Mouse (Mus musculus): ENCODE results near the gene Yaf2. TPM values are rescaled to one million over a fixed set of nuclear protein-coding genes. Genes with fewer than 3 reads are reported as not detected.
A peak's percentile ranks its signal among the peaks of the same experiment; 100 is the strongest.

Gene Yaf2
- total RNA-seq, 2 experiments from 2014 or later, result 89.2 to 94.4 TPM

DNA sequence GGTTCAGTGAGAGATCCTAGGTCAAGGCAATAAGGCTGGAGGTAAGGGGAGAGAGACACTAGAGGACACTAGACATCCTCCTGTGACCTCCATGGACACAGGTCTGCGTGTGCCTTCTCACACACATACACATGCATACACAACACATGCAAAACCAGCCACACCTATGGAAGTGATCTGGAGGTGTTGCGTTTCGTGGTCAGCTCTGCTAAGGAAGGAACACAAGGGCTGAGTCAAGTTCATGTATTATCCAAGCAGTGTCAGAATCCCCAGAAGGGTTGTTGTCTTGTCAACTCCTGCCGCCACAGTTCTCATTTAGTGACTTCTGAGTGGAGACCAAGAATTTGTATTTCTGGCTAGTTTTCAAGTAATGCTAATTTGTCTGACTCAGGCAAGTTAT lies 48.4 kb downstream of the Yaf2 start:
- DNase-seq (ENCODE audit: low spot score in 2 of 2), result no peak

- no peak for DNase-seq (ENCODE audit: low spot score in 2 of 2)
Observed at GRCm38 (mm10) chr15:93287628-93288027, 49.1 kb downstream of the Yaf2 start.

GRCm38 (mm10) chr15:93285244-93285643 lies 51.5 kb downstream of the Yaf2 start:
- no peak for DNase-seq (ENCODE audit: low spot score in 2 of 2)

- no peak for DNase-seq (ENCODE audit: low spot score in 2 of 2)
Observed at GRCm38 (mm10) chr15:93284326-93284725, 52.4 kb downstream of the Yaf2 start.

- peak in 1 of 2 experiments; percentile 28 for DNase-seq (ENCODE audit: low spot score in 2 of 2)
Observed at GRCm38 (mm10) chr15:93283349-93283748, 53.4 kb downstream of the Yaf2 start.

GRCm38 (mm10) chr15:93276276-93276675 lies 60.5 kb downstream of the Yaf2 start:
- DNase-seq (ENCODE audit: low spot score in 2 of 2), result no peak

- DNase-seq (ENCODE audit: low spot score in 2 of 2), result no peak
Observed at GRCm38 (mm10) chr15:93275623-93276022, 61.1 kb downstream of the Yaf2 start.

DNA sequence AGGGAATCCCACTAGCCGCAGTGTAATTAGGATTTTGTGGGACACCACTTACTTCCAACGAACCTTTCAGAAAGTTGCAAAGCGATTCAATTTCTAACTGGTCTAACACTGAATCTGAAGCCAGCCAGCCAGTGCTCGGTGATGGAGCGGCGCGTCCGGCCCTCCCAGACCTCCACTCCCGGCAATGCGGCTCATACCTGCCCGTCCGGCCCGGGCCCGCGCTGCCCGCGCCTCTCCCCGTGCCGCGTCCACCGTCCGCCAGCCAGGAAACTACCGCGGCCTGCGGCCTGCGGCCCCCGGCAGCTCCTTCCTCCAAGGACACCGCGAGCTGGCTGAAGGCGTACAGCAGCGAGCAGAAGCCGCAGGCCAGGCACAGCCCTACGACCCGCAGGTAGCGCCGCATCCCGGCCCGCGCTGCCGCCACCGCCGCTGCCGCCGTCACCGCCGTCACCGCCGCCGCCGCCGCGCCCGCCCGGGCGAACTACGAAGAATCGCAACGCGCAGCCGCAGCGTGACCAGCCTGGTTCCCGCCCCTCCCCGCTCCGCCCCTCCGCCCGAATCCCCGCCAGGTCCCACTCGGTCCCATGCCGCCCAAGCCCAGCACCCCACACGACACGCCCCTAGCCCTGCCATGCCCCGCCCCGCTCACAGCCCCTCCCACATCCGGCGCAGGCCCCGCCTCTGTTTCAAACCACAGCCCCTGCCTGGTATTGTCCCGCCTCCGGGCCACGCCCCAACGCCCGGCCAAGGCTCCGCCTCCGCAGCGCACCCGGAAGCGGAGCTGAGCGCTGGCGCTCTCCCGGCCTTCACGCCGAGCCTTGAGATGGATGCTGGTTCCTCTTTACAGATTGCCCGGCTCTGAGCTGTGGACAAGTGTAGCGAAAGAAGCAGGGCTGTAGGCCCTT lies 61.8 kb downstream of the Yaf2 start, which contains the start of gene Gxylt1:
Gene Gxylt1, minus strand, starts transcription at position 501 of the 905 bp plus-strand sequence.
- peak; percentile 99 to 100 for DNase-seq (ENCODE audit: low spot score in 2 of 2)

DNA sequence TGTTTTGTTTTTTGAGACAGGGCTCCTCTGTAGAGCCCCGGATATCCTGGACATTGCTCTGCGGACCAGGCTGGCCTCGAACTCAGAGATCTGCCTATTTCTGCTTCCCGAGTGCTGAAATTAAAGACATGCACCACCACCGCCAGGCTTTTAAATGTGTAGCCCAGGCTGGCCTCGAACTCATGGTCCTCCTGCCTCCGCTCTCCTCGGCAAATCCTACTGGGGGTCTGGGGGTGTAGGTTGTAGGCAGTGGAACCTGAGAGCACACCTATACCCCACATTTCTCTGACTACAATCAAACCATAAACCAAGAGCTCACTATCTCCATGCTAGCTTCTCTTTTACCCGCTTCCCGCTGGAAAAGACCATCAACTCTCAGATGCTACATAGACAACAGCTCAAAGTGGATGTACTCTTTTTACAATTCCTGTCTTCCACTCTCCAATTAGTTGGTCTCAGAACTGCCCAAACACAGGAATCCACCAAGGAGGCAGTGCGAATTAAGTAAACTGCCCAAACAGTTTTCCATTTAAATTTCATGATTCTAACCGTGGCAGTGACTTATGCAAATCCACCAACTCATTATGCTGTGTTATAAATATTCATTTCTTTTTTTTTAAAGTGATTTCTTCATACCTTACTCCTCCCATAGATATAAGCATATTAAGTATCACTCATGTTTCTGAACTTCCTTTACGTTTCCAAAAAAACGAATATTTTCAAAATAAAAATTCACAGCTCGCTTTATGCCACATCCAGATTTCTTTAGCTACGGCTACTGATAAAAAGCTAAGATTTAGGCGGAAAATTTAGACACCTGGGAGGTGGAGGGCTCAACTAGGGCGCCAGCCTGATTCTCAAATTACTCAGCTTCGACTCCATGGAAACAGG lies 62.7 kb downstream of the Yaf2 start:
- DNase-seq (ENCODE audit: low spot score in 2 of 2), result no peak

DNA sequence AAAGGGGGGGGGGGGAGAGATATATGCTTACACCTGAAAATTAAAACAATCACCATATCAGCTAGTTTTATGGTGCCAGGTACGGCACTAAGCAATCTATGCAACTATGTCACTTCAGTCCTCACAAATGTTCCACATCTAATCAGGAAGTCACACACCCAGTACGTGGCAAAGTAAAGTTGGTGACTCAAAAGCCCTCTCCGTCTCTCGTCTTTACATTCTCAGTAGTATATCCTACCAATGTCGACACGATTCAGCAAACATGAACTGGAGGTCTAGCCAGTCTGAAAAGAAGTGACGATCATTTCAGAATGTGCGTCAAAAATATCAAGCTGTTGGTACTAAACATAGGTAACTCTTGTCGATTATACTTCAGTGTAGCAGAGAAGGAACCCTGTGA lies 63.8 kb downstream of the Yaf2 start:
- no peak for DNase-seq (ENCODE audit: low spot score in 2 of 2)

DNA sequence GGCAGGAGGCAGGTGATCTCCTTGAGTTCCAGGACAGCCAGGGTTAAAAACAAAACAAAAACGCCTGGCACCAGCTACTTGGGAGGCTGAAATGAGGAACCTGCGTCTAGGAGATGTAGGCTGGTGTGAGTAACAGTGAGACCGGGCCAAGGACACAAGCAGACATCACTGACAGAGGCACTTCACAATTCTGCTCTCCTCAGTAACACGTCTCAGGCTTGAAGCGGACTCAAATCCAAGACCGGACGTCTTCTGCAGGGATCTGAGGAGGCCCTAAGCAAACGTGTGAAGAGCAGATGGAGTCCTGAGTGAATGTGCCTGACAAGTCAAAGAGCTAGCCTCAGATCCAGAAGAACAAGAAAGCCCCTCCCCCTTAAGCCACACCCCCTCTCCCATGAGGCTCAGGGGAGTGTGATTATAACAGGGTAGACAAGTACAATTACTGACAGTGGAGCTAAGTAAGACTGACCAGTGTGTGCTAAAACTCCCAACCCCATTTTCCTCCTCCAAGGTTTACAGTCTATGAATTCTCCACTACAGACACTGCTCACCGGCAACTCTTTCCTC lies 66.4 kb downstream of the Yaf2 start:
- DNase-seq (ENCODE audit: low spot score in 2 of 2), result no peak

GRCm38 (mm10) chr15:93269572-93269971 lies 67.2 kb downstream of the Yaf2 start:
- DNase-seq (ENCODE audit: low spot score in 2 of 2), result no peak

DNA sequence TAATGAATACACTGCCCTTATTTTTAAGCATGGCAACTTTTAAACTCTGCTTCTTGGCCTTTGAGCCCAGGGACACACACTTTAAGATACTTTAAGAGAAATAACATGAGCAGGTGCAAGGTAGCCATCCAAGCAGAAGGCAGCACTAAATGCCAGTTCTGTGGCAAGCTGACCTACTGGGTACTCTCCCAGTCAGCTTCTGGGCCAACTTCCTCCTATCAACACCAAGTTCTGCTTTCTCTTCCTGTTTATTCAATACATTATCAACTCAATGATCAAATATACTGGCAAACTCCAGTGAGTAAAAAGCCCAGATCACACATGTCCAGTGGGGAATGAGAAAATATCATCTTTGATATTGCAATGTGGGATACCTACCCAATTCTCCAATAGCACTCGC lies 68.7 kb downstream of the Yaf2 start:
- DNase-seq (ENCODE audit: low spot score in 2 of 2), result no peak

DNA sequence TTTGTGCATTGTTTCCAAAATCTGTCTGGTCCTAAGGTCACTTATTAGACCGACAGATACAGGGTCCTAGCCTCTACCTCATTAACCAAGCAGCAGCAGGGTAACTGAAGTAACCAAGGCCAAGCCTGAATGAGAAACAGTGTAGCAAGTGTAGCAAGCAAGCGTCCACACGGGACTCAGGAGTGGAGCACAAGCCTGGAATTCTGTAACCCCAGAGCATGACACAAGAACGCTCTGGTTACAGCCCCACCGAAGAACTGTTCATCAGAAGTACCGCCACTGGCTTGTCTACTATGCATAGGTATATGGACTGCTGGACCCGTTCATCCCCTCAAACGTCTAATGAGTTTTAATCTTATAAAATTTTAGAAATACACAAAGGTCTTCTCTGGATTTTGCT lies 69.3 kb downstream of the Yaf2 start:
- DNase-seq (ENCODE audit: low spot score in 2 of 2), result no peak

DNA sequence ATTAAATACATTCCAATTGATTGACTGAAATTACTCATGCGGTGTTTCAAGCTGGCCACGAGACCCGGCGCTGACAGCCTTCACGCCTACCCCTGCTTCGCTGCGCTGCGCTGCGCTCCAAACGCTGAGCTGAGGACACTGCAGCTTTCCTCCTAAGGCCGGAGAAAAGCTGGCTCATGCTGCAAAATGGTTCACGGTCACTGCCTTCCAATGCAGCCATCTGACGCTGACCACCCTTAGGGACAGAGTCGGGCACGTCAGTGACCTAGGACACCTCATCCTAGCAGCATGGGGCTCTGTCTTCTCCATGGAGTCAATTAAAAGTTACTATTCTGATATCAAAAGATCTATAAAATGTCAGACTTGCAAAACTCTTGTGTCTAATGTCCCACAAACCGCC lies 70.4 kb downstream of the Yaf2 start:
- no peak for DNase-seq (ENCODE audit: low spot score in 2 of 2)

DNA sequence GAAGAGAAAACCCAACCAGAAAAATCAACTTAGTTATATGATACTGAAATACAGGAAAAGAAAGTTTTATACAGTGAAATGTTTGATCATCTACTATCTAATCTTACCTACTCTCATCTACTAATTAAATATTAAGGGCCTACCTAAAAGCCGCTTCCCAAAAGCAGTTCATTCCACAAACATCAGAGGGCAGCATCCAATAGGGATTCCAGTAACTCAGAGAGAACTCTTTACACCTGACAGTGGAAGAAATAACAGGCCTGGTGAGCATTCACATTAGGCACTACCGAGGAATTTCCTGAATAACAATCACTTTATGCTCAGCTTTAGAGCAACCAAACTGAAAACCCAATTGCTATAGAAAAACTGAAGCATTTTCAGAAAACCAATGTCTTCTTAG lies 71.0 kb downstream of the Yaf2 start:
- peak; percentile 33 to 85 for DNase-seq (ENCODE audit: low spot score in 2 of 2)

- DNase-seq (ENCODE audit: low spot score in 2 of 2), result no peak
Observed at GRCm38 (mm10) chr15:93265231-93265630, 71.5 kb downstream of the Yaf2 start.

DNA sequence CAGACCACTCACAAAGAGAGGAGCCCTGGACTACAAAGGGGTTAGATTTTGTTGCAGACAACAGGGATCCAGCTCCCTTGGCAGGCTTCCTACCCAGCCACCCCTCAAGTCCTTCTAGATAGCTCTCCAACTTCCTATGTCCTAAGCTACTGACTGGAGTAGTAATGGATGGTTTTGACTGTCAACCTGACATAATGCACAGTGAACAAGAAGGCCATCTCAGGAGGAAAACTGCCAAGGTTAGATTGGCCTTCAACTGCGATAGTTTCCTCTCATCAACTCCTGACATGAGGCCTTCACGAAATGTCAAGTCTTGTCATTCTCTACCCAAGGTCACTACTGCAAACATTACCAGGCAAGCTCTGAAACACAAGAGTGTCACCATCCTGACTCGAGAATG lies 72.5 kb downstream of the Yaf2 start:
- DNase-seq (ENCODE audit: low spot score in 2 of 2), result no peak

- no peak for DNase-seq (ENCODE audit: low spot score in 2 of 2)
Observed at GRCm38 (mm10) chr15:93263566-93263965, 73.2 kb downstream of the Yaf2 start.

DNA sequence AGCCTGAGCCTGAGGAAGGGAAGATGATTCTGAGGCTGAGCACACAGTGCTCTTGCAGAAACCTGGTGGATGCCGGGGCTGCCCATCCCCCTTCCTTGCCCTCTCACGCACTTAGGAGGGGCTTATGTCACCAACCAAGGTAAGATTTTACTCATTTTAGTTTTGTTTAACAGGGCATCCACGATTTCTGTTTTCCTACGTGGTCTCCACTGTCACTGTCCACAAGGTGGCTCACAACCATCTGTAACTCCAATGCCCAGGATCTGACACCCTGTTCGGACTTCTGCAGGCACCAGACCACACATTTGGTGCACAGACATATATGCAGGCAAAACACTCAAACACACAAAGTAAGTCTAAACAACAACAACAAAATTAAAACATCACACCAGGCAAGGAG lies 73.9 kb downstream of the Yaf2 start:
- no peak for DNase-seq (ENCODE audit: low spot score in 2 of 2)

- DNase-seq (ENCODE audit: low spot score in 2 of 2), result no peak
Observed at GRCm38 (mm10) chr15:93262274-93262673, 74.5 kb downstream of the Yaf2 start.

DNA sequence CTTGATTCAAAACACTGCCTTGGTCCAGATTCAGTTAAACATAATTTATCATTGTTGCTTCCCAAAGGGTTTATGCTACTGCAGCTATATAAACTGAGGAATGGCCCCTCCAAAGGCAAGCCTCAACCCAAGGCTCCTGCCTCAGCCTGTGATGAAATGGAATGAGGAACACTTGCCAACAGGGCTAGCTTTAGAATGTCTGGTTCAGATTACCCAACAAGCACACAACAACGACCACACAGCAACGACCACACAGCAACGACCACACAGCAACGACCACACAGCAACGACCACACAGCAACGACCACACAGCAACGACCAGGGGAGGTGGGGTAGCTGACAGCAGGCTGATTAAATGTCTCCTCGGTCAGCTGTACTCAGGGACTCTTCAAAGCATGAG lies 76.8 kb downstream of the Yaf2 start:
- DNase-seq (ENCODE audit: low spot score in 2 of 2), result no peak
